Mouse (Mus musculus) mouse embryonic stem cell (cell line): Measurements from ENCODE around the gene Defb26.

Experiments used
- in situ Hi-C, 2 experiments: fragments of 300-500 bp; cut with MboI; formaldehyde crosslinking; loops; 1 replicate in 1 of 2; 3 replicates in 1 of 2; pipeline ENCODE4 v1.14.3; 2019 to 2020; ENCODE audit warnings: low sequenced_read_pairs in 2 of 2, low pct_unique_long_range_greater_than_20kb in 1 of 2, mixed read lengths in 1 of 2; ENCODE audit not compliant: unreplicated experiment in 1 of 2

Gene Defb26

GRCm38 (mm10) chr2:152511592-152511991 lies at the start of gene Defb26:
Gene Defb26 (minus strand): TSS chr2:152511692.
- in situ Hi-C loops: no loop called here

GRCm38 (mm10) chr2:152556655-152557054 lies 45.2 kb upstream of the Defb26 start:
- in situ Hi-C loops: no loop called here

DNA sequence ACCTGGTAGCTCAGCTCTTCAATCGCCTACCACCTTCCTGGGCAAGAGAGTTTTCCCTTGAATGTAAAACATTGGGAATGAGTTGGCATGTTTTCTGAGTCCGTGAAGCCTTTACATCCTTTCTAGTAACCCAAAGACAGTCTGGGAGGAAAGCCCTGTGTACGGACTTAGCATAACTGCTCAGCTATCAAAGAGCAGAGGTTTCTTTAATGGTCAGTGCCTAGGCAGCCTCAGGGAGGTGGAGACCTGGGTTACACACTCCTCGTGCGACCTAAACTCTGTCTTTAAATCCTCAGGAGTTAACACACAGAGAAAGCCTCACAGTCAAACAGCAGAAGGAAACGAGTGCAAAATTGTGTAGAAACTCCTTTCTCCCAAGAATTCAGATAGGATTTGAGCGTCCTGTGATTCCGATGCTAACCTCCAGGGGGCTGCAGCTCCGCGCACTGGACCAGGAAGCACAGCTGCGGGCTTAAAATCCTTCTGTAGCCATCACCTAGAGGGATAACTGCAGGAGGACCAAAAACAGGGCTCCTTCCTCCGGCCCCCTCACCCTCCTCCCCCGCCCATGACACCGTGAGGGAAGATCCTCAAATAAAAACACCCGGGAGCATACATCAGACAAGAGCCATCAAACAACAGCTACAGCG lies 42.4 kb upstream of the Defb26 start:
- in situ Hi-C loops: no loop called here

GRCm38 (mm10) chr2:152548124-152548523 lies 36.6 kb upstream of the Defb26 start:
- in situ Hi-C loops: no loop called here

DNA sequence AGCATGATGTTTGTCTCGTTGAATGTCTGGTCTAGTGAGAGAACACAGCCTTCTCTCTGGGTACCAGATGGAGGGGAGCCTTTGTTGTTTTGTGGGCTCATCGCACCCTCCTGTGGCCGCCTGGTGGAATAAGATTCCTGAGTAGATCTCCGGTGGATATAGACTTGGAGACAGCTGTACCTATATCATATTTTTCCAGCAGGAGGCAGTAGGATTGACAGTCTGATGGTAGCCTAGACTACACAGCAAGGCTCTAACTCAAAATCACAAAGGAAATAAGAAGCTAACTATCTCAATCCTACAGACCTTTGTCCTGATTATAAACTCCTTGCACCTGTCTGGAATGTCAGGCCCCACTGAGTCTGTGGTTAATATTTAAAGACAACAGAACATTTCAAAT lies 33.2 kb upstream of the Defb26 start:
- in situ Hi-C loops: no loop called here

DNA sequence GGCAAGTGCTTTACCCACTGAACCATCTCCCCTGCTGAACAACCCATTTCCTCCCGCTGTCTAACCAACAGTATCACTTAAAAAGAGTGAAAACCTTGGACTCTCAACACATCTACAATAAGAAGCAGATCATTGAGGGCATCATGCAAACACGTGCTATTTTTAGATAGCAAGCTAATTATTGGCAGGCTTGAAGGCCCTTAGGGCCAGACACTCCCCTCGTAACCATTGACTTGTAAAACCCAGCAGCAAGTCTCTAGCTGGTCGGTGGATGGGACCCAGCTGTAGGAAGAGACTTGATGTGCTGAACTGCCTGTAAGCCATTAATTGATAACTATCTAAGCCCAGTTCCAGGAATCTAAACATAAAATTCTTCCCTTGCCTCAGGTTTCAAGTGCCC lies 32.0 kb upstream of the Defb26 start:
- in situ Hi-C loops: no loop called here

DNA sequence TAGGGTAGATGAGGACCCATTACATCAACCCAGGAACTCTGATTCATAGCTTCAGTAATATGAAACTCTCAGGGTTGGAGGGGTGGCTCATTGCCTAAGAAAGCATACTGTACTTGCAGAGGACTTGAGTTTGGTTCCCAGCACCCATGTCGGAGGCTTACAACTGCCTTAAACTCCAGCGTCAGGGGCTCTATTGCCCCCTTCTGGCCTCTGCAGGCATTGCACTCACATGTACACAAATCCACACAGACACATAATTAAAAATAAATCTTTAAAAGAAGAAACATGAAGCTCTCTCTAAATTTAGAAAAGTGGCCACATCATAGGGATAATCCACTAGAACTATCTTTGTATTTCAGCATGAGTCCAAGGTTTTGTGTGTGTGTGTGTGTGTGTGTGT lies 31.4 kb upstream of the Defb26 start:
- in situ Hi-C loops: no loop called here

DNA sequence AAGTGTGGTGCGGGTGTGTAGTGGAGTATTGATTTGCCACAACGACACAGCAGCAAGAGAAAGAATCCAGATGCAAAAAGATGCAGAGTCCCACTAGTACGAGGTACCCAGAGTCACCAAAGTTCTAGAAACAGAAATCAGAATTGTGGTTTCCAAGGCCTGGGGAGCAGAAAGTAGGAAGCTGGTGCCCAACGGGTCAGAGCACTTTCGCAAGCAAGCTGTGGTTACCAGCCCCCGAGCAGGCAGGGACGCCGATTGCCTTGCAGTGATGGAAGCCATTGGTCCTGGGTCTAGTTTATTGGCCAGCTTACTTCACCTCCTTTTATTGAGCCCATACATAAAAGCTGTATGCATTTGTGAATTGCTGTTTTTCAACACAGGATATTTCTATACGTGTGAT lies 30.5 kb upstream of the Defb26 start:
- in situ Hi-C loops: no loop called here

DNA sequence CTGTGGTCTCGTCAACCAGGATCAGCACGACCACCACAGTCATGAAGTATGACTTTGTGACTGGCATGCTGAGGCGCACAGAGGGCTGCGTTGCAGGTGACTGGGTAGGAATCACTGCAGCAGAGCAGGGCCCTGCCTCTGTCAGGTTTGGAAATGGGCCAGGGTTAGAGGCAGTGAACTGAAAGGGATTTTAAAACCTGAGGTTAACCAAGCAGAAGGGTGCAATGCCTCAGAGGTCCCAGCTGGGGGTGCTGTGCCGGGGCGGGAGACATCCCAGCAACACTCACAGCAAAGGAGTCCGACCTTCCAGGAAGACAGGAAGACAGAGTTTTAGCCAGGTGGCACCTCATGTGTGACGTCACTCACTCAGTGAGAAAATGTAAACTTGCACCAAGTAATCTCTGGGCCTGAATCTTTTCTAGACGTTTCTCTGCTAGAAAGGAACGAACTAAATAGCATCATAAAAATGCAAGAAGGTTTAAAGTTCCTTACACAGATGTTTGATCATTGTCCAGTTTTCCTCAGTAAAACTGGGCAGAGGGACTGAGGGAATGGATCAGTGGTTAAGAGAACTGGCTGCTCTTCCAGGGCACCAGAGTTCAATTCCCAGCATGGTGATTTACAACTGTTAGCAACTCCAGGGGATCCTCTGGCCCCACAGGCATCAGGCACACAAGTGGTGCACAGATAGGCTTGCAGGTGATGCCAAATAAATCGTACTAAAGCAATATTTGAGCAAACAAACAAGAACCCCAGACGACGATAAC lies 28.6 kb upstream of the Defb26 start, which contains the start of gene Defb29:
Defb29 (minus strand) TSS at position 155 of the 767 bp plus-strand sequence.
- in situ Hi-C loops: no loop called here

DNA sequence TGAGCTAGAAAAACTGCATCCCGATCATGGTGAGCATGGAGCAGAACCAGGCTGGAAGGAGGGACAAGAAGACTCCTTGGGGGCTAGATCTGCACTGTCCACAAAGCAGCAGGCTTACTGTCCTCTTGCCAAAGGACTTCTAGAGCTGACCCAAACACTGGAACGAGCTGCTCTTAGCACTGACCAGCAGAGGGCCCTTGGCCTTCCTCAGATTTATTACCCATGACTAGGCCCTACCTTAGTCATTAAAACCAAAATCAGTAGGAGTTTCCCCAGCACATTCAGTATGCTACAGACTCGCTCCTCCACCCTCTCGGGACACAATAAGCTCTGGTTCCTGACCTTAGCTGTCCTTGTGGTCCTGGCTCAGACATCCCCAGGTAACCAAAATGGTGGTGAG lies 6.5 kb upstream of the Defb26 start, which contains the start of gene Defb28:
Defb28 (plus strand) TSS at position 275 of the 400 bp plus-strand sequence.
- in situ Hi-C loops: no loop called here

DNA sequence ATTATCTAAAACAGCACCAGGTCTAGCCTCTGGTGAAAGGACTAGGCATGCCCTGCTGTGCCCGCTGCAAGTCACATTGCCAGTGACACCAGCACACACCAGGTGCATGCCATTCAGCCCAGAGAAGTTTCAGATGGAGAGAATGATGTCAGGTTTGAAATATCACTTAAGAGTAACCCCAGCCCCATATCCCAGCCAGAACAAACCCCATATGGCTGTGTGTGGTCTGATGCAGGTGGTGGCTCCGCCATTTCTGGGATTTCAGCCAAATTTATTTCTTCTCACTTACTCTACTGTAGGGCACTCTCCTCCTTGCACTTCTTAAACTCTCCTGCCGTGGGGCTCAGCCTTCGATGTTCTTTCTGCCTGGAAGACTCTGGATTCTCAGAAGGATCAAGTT lies 4.6 kb upstream of the Defb26 start:
- in situ Hi-C loops: no loop called here

DNA sequence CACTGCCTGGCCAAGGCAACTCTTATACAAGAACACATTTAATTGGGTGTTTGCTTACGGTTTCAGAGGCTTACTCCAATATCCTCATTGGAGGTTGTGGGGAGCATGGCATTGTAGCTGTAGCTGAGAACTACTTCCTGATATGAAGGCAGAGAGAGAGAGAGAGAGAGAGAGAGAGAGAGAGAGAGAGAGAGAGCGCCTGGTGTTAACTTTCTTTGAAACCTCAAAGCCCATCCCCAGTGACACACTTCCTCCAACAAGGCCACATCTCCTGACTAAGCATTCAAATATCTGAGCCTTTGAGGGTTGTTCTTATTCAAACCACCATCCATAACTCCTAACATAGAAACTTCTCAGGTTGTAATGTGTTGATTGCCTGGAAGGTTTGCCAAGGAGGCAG lies 7.5 kb downstream of the Defb26 start:
- in situ Hi-C loops: no loop called here

DNA sequence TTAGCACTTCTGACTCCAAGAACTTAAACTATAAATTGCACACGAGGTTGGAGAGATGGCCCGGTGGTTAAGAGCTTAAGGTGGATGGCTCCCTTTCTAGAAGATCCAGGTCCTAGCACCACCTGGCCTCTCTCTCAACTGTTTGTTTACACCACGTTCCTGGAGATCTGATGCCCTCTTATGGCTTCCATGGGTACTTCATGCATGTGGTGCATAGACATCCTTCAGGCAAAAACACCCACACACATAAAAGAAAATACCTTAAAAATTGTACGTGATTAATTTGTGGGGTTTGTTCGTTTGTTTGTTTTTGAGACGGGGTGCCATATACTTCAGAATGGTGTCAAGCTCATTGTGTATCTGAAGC lies 10.6 kb downstream of the Defb26 start:
- in situ Hi-C loops: no loop called here

- in situ Hi-C loops: no loop called here
These were observed 11.2 kb downstream of the Defb26 start for GRCm38 (mm10) chr2:152500204-152500862.

DNA sequence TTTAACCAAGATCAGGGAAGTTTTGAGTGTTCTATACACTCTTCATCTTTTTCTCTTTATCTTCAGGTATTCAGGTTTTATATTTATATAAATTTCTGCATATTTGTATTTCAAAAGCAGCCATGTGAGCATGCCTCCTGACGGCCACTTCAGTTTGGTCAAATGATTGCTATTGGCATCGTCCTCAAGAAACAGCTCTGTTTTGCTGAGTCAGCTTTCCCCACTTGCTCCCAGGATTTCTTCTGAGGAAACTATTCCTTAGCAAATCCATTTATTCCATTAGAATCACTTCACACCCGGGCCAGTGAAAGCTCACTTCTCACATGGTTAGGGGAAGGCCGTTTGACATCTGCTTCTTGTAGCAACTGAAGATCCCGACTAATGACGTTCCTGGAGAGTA lies 13.5 kb downstream of the Defb26 start:
- in situ Hi-C loops: no loop called here

GRCm38 (mm10) chr2:152493151-152493550 lies 18.3 kb downstream of the Defb26 start:
- in situ Hi-C loops: no loop called here

- in situ Hi-C loops: no loop called here
These were observed 21.5 kb downstream of the Defb26 start, which contains the start of gene Defb22 for GRCm38 (mm10) chr2:152490038-152490437. Gene Defb22 (minus strand): TSS chr2:152490138.

- in situ Hi-C loops: no loop called here
These were observed 24.5 kb downstream of the Defb26 start for GRCm38 (mm10) chr2:152487024-152487423.

GRCm38 (mm10) chr2:152481726-152482125 lies 29.8 kb downstream of the Defb26 start:
- in situ Hi-C loops: no loop called here
